Mouse (Mus musculus): ENCODE measurements around the gene Ly75. TPM values are rescaled to one million over a fixed set of nuclear protein-coding genes. Genes with fewer than 3 reads are reported as not detected.

Gene Ly75
- polyA plus RNA-seq, 1 experiment from 2014 or later: 1.1 TPM

- DNase-seq (ENCODE audit: low spot score) (no peak), ATAC-seq (ENCODE audit: low read depth) (no peak)
- 38% methylated on average over 7 of the region's 7 CpGs for WGBS
Observed at GRCm38 (mm10) chr2:60384083-60384762, 1.1 kb upstream of the Ly75 start.

GRCm38 (mm10) chr2:60382346-60382745, 757 bp downstream of the Ly75 start:
- H3K9me3 ChIP-seq (ENCODE audit: control insufficient read depth, low read length): no peaks in the 10 kb centered on the region
- H3K4me2 ChIP-seq (ENCODE audit: low read depth, low read length): peak overlapping the region; percentile 92
- peaks cover 10% of the 10 kb centered on the region for H3K4me1 ChIP-seq (ENCODE audit: control insufficient read depth, insufficient read depth, low read length)
- 79% methylated on average over 3 of the region's 3 CpGs for WGBS
- no peaks in the 10 kb centered on the region for H3K27me3 ChIP-seq (replicated peaks; ENCODE audit: control insufficient read depth, insufficient read depth, low read length)
- DNase-seq (ENCODE audit: low spot score) (no peak), ATAC-seq (ENCODE audit: low read depth) (no peak)
- peak overlapping the region; percentile 62 for H3K4me3 ChIP-seq (ENCODE audit: low read depth, low read length)
- H3K27ac ChIP-seq (replicated peaks; ENCODE audit: low read depth, low read length): no peak overlapping the region
- H3K36me3 ChIP-seq (ENCODE audit: control insufficient read depth, insufficient read depth, low read length): no peaks in the 10 kb centered on the region
- H3K9ac ChIP-seq (ENCODE audit: low read depth, low read length): peak overlapping the region; percentile 67; the same call in 1 of the 2 replicates

More at GRCm38 (mm10) chr2:60384083-60384762, 1.1 kb upstream of the Ly75 start:
- Histone ChIP-seq H3K9me3 (ENCODE audit: control insufficient read depth, low read length) (no peaks in the 10 kb centered on the region), H3K9ac (ENCODE audit: low read depth, low read length) (no peak overlapping the region), H3K4me3 (ENCODE audit: low read depth, low read length) (no peak overlapping the region), H3K4me2 (ENCODE audit: low read depth, low read length) (no peak overlapping the region), H3K36me3 (ENCODE audit: control insufficient read depth, insufficient read depth, low read length) (no peaks in the 10 kb centered on the region), H3K27ac (replicated peaks; ENCODE audit: low read depth, low read length) (no peak overlapping the region), H3K4me1 (ENCODE audit: control insufficient read depth, insufficient read depth, low read length) (peaks cover 10% of the 10 kb centered on the region), H3K27me3 (replicated peaks; ENCODE audit: control insufficient read depth, insufficient read depth, low read length) (no peaks in the 10 kb centered on the region)

- no peaks in the 10 kb centered on the region for H3K27me3 ChIP-seq (replicated peaks; ENCODE audit: control insufficient read depth, insufficient read depth, low read length)
- peaks cover under 1% of the 10 kb centered on the region; the same call in 1 of the 2 replicates for H3K4me1 ChIP-seq (ENCODE audit: control insufficient read depth, insufficient read depth, low read length)
- H3K9ac ChIP-seq (ENCODE audit: low read depth, low read length): no peak overlapping the region
- H3K27ac ChIP-seq (replicated peaks; ENCODE audit: low read depth, low read length): no peak overlapping the region
- no peak overlapping the region for H3K4me3 ChIP-seq (ENCODE audit: low read depth, low read length)
- ATAC-seq (ENCODE audit: low read depth): no peak
- no peaks in the 10 kb centered on the region for H3K36me3 ChIP-seq (ENCODE audit: control insufficient read depth, insufficient read depth, low read length)
- WGBS: 87% methylated on average over 5 of the region's 5 CpGs
- no peak for DNase-seq (ENCODE audit: low spot score)
- H3K4me2 ChIP-seq (ENCODE audit: low read depth, low read length): no peak overlapping the region
- no peaks in the 10 kb centered on the region for H3K9me3 ChIP-seq (ENCODE audit: control insufficient read depth, low read length)
Observed at GRCm38 (mm10) chr2:60377260-60377659, 5.8 kb downstream of the Ly75 start.

- Histone ChIP-seq H3K36me3 (ENCODE audit: control insufficient read depth, insufficient read depth, low read length) (no peaks in the 10 kb centered on the region), H3K9me3 (ENCODE audit: control insufficient read depth, low read length) (no peaks in the 10 kb centered on the region), H3K4me3 (ENCODE audit: low read depth, low read length) (no peak overlapping the region), H3K4me1 (ENCODE audit: control insufficient read depth, insufficient read depth, low read length) (no peaks in the 10 kb centered on the region), H3K27ac (replicated peaks; ENCODE audit: low read depth, low read length) (no peak overlapping the region), H3K9ac (ENCODE audit: low read depth, low read length) (no peak overlapping the region), H3K27me3 (replicated peaks; ENCODE audit: control insufficient read depth, insufficient read depth, low read length) (no peaks in the 10 kb centered on the region), H3K4me2 (ENCODE audit: low read depth, low read length) (no peak overlapping the region)
- ATAC-seq (ENCODE audit: low read depth): no peak
- WGBS: 92% methylated on average over 15 of the region's 15 CpGs
- DNase-seq (ENCODE audit: low spot score): no peak
Observed at GRCm38 (mm10) chr2:60375608-60376107, 7.4 kb downstream of the Ly75 start.

GRCm38 (mm10) chr2:60375126-60375525, 8.0 kb downstream of the Ly75 start:
- no peak for DNase-seq (ENCODE audit: low spot score)
- H3K9me3 ChIP-seq (ENCODE audit: control insufficient read depth, low read length): no peaks in the 10 kb centered on the region
- H3K4me2 ChIP-seq (ENCODE audit: low read depth, low read length): no peak overlapping the region
- H3K27me3 ChIP-seq (replicated peaks; ENCODE audit: control insufficient read depth, insufficient read depth, low read length): no peaks in the 10 kb centered on the region
- WGBS: 85% methylated on average over 8 of the region's 8 CpGs
- no peaks in the 10 kb centered on the region for H3K4me1 ChIP-seq (ENCODE audit: control insufficient read depth, insufficient read depth, low read length)
- no peaks in the 10 kb centered on the region for H3K36me3 ChIP-seq (ENCODE audit: control insufficient read depth, insufficient read depth, low read length)
- H3K4me3 ChIP-seq (ENCODE audit: low read depth, low read length): no peak overlapping the region
- H3K9ac ChIP-seq (ENCODE audit: low read depth, low read length): no peak overlapping the region
- H3K27ac ChIP-seq (replicated peaks; ENCODE audit: low read depth, low read length): no peak overlapping the region
- no peak for ATAC-seq (ENCODE audit: low read depth)

GRCm38 (mm10) chr2:60370188-60370587, 12.9 kb downstream of the Ly75 start:
- WGBS: 87% methylated on average over 5 of the region's 5 CpGs
- no peak overlapping the region for H3K27ac ChIP-seq (replicated peaks; ENCODE audit: low read depth, low read length)
- no peaks in the 10 kb centered on the region for H3K9me3 ChIP-seq (ENCODE audit: control insufficient read depth, low read length)
- DNase-seq (ENCODE audit: low spot score) (no peak), ATAC-seq (ENCODE audit: low read depth) (no peak)
- H3K9ac ChIP-seq (ENCODE audit: low read depth, low read length): no peak overlapping the region
- H3K27me3 ChIP-seq (replicated peaks; ENCODE audit: control insufficient read depth, insufficient read depth, low read length): no peaks in the 10 kb centered on the region
- H3K4me3 ChIP-seq (ENCODE audit: low read depth, low read length): no peak overlapping the region
- no peaks in the 10 kb centered on the region for H3K36me3 ChIP-seq (ENCODE audit: control insufficient read depth, insufficient read depth, low read length)
- no peak overlapping the region for H3K4me2 ChIP-seq (ENCODE audit: low read depth, low read length)
- H3K4me1 ChIP-seq (ENCODE audit: control insufficient read depth, insufficient read depth, low read length): no peaks in the 10 kb centered on the region

- Histone ChIP-seq H3K4me2 (ENCODE audit: low read depth, low read length) (no peak overlapping the region), H3K4me1 (ENCODE audit: control insufficient read depth, insufficient read depth, low read length) (no peaks in the 10 kb centered on the region), H3K9ac (ENCODE audit: low read depth, low read length) (no peak overlapping the region), H3K9me3 (ENCODE audit: control insufficient read depth, low read length) (no peaks in the 10 kb centered on the region), H3K36me3 (ENCODE audit: control insufficient read depth, insufficient read depth, low read length) (no peaks in the 10 kb centered on the region), H3K27me3 (replicated peaks; ENCODE audit: control insufficient read depth, insufficient read depth, low read length) (no peaks in the 10 kb centered on the region), H3K4me3 (ENCODE audit: low read depth, low read length) (no peak overlapping the region), H3K27ac (replicated peaks; ENCODE audit: low read depth, low read length) (no peak overlapping the region)
- 88% methylated on average over 4 of the region's 4 CpGs for WGBS
- ATAC-seq (ENCODE audit: low read depth) (no peak), DNase-seq (ENCODE audit: low spot score) (no peak)
Observed at GRCm38 (mm10) chr2:60369454-60369853, 13.6 kb downstream of the Ly75 start.

GRCm38 (mm10) chr2:60367871-60368270, 15.2 kb downstream of the Ly75 start:
- Histone ChIP-seq H3K4me3 (ENCODE audit: low read depth, low read length) (no peak overlapping the region), H3K4me1 (ENCODE audit: control insufficient read depth, insufficient read depth, low read length) (no peaks in the 10 kb centered on the region), H3K36me3 (ENCODE audit: control insufficient read depth, insufficient read depth, low read length) (no peaks in the 10 kb centered on the region), H3K9me3 (ENCODE audit: control insufficient read depth, low read length) (no peaks in the 10 kb centered on the region), H3K9ac (ENCODE audit: low read depth, low read length) (no peak overlapping the region), H3K4me2 (ENCODE audit: low read depth, low read length) (no peak overlapping the region), H3K27me3 (replicated peaks; ENCODE audit: control insufficient read depth, insufficient read depth, low read length) (no peaks in the 10 kb centered on the region), H3K27ac (replicated peaks; ENCODE audit: low read depth, low read length) (no peak overlapping the region)
- DNase-seq (ENCODE audit: low spot score) (no peak), ATAC-seq (ENCODE audit: low read depth) (no peak)
- 88% methylated on average over 7 of the region's 7 CpGs for WGBS

GRCm38 (mm10) chr2:60367204-60367603, 15.9 kb downstream of the Ly75 start:
- 91% methylated on average over 2 of the region's 2 CpGs for WGBS
- ATAC-seq (ENCODE audit: low read depth): no peak

More at GRCm38 (mm10) chr2:60367204-60367603, 15.9 kb downstream of the Ly75 start:
- H3K4me3 ChIP-seq (ENCODE audit: low read depth, low read length): no peak overlapping the region
- no peaks in the 10 kb centered on the region for H3K27me3 ChIP-seq (replicated peaks; ENCODE audit: control insufficient read depth, insufficient read depth, low read length)
- DNase-seq (ENCODE audit: low spot score): no peak
- H3K4me2 ChIP-seq (ENCODE audit: low read depth, low read length): no peak overlapping the region
- H3K36me3 ChIP-seq (ENCODE audit: control insufficient read depth, insufficient read depth, low read length): no peaks in the 10 kb centered on the region
- no peak overlapping the region for H3K9ac ChIP-seq (ENCODE audit: low read depth, low read length)
- no peaks in the 10 kb centered on the region for H3K9me3 ChIP-seq (ENCODE audit: control insufficient read depth, low read length)
- H3K27ac ChIP-seq (replicated peaks; ENCODE audit: low read depth, low read length): no peak overlapping the region
- no peaks in the 10 kb centered on the region for H3K4me1 ChIP-seq (ENCODE audit: control insufficient read depth, insufficient read depth, low read length)
